Mouse (Mus musculus) urinary bladder, postnatal 4 days (tissue): ENCODE data around the gene Resp18.
A peak's percentile ranks its signal among the peaks of the same experiment; 100 is the strongest.
"Not testable (repeated sequence)": the region's sequence is repeated elsewhere in the genome, so short reads cannot be mapped to it uniquely, and the experiment has no call there.

Source experiments
- DNase-seq, 2 experiments: peaks; one replicate each; pipeline ENCODE4 v3.0.0; 2021 to 2022; ENCODE audit warnings: low spot score in 2 of 2

The Resp18 gene

DNA sequence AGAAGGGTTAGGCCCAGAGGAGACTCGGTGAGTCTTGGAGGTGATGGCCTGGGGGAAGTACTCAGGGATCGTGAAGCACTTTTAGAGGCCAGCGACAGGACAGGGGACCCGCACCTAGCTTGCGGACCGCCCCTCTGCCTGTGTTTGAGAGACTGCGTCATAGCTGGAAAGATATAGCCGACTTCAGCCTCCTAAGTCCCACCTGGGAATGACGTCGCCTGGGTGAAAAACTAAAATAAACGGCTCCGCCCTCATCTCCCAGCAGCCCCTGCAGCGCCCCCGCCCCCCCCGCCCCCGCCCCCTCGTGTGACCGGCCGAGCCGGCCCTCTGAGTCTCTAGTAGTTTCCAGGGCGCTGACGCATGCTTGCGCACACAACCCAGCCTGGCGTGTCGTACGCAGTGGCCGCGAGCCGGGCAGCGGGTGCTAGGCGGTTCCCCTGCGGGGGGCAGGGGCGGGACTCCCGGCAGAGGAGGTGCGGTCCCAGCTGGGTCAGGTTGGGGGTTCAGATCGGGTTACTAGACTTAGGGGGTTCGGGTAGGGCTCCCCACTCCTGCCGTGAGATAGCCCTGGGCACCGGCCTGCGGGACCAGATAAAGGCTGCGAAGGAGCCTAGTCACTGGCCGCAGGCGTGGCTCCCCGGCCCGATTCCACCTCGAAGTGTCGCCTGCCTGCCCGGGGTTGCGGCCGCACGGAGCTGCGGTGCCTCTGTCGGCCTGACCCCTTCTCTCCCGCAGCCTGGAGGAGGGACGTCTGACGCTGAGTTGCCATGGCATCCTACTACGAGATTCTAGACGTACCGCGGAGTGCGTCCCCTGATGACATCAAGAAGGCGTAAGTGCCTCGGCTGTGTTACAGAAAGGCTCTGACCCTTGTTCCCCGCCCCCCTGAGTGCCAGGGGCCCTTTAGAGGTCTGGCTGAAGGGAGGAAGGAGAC lies 41.8 kb downstream of the Resp18 start, which contains the start of gene Dnajb2:
Gene Dnajb2, plus strand, starts transcription at position 290 of the 934 bp plus-strand sequence.
- DNase-seq = peak; percentile 77

DNA sequence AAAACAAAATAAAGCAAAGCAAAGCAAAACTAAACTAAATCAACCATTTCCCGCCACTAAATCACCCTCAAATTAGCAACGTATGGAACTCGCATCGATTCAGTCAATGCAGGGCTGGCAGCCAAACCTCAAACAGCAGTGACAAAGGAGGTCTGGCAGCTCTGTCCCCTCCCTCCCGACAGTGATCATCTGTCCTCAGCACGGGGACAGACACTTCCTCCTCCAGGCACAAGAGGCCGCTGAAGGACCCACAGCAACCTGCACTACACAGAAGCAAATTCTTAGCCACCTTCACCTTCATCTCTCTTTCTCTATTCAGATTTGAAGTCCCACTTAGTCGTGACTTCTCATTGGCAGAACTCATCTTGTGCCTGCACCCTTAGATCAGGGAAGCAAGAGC lies 43.6 kb downstream of the Resp18 start:
- DNase-seq = no peak

DNA sequence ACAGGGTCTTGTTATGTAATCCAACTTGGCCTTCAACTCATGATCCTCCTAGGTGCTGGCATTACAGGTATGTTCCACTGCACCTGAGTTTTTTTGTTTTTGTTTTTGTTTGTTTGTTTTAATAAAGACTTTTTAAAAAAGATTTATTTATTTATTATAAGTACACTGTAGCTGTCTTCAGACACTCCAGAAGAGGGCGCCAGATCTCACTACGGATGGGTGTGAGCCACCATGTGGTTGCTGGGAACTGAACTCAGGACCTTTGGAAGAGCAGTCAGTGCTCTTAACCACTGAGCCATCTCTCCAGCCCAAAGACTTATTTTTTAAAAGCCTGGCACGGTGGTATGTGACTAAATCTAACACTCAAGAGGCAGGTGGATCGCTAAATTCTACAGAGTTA lies 45.7 kb downstream of the Resp18 start:
- DNase-seq = not testable (repeated sequence)

DNA sequence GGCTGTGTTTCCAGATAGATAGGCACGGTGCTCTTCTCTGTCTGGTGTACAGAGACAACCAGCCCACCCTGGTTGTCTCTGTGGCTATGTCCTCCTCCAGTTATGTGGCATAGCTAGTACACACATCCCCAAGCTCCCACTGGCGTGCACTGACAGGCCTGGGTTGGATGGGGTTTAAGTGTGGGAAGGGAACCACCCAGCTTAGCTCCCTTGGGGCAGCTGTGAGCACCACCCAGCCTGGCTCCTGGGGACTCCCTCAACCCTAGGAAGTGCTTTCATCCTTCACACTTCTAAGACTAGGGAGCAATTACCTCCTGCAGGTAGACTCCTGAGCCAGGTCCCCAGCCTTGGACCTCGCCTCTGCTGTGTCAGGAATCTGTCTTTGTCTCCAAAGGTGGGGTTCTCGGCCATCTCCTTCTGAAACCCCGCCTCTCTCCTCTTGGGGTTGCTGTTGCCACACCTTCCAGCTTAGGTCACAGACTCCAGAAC lies 46.5 kb downstream of the Resp18 start, which contains the start of gene A630095N17Rik:
Gene A630095N17Rik, minus strand, starts transcription at position 439 of the 489 bp plus-strand sequence.
- no peak for DNase-seq

DNA sequence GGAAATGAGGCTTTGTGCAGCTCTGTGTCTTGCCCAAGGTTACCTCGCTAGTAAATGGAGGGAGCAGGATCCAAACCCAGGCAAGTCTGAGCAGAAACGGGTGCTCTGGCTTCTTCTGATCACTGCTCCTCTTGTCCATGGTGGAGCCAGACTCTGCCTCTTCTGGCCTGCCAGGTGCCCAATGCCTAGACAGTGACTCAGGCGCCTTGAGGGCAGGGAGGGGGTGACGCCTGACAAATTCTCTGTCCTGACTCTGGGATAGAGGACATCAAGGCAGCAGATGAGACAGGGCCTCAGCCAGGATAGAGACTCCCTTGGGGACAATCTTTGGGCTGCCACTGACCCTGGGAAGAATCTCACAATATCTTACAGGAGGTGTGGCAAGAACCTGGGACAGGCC lies 47.0 kb downstream of the Resp18 start:
- no peak for DNase-seq

DNA sequence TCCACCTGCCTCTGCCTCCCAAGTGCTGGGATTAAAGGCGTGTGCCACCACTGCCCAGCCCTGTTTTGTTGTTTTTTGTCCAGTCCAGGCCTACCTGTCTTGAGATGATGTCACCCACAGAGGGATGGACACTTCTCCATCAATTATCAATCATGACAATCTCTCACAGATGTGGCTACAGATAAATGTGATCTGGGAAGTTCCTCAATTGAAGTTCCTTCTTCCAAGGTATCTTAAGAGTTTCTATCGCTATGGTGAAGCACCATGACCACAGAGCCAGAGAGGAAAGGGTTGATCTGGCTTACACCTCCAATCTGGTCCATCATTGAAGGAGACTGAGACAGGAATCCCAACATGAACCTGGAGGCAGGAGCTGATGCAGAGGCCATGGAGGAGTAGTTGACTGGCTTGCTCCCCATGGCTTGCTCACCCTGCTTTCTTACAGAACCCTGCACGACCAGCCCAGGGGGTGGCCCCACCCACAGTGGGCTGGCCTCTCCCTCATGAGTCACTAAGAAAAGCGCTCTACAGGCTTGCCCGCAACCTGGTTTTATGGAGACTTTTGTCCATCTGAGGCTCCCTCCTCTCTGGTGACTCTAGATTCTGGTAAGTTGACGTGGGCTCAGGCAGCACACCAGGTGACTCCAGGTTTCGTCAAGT lies 47.8 kb downstream of the Resp18 start:
- DNase-seq = no peak

DNA sequence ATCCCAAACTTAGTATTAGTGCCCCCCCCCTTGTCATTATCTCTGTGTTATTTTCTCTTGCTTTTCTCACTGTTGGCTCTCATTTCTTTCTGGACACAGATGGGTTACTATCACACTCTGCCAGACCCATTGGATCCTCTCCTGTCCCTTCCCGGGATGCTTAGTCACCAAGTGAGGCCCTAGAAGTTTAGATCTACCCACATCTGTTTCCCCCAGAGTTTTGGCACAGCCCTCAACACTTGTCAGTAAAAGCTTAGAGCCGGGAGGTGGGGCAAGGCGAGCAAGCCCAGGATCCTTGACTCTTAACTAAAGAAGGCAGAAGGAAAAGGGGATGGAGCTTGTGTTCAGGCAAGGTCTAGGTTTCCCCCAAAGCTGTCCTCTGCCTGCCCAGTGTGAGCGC lies 49.1 kb downstream of the Resp18 start:
- DNase-seq = no peak

DNA sequence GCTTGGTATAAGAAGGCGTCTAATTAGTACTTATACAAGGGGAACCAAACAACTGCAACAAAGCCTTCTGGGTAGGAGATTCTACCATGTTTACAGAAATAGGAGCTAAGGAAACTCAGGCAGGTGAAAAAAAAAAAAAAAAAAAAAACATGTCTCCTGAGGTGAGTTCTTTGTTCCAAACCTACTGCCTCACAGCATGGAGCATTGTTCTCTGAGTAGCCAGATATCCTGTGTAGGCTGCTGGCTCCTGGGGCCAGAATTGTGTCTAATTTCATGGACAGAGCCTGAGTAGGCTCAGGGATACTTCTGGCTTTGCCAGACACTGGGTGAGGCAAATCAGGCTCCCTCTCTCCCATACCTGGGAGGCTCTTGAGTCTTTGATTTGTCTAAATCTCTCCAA lies 50.6 kb downstream of the Resp18 start:
- DNase-seq = no peak

DNA sequence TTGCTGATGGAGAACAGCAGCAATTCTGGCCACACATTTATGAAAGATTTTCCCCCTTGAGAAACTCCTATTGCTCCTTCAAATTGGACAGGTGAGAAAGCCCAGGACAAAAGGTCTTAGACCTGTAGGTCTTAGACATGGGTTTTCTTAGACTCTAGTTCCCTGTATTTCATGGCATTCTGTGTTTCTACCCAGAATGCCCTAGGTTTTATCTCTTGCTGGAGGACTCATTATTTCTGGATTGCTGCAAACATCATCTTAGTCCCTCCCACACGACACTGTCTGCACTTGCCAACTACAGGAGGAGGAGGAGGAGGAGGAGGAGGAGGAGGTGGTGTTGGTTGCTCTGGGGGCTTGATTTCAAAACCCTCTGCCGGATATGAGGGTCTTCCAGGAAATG lies 52.1 kb downstream of the Resp18 start:
- DNase-seq = no peak

DNA sequence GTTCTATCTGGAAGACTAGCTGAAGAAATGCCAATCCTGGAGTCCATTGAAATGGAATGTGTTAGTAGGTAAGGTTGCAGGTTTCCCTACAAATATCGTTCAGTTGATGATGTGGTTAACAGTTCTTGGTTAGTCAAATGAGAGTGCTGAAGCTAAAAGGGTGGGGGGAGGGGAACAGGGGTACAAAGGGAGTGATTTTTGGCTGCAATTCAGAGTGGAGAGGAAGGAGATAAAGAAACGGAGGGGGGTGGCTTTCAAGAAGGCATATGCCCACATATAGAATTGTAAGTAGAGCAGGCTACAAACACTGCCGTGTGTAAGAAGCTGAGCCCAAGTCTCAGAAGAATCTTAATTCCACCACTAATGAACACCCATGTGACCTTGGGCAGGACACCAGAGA lies 52.7 kb downstream of the Resp18 start:
- no peak for DNase-seq

DNA sequence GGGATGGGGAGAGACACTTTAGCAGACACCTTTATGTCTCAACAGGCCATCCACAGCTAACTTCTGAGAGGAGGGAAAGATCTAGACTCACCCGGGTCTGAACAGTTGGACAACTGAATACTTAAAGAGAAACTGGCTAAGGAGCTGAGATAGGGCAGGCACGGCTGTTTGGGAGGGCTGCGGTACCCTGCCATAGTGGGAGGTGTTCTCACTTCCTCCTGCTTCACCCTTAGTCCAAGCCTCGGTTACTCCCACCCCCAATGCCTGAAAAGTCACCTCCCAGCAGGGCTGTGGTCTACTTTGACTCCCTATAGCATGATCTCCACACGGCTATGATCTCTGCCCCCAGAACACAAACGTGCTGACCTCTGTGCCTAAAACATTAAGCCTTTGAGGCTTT lies 54.7 kb downstream of the Resp18 start:
- DNase-seq = no peak

DNA sequence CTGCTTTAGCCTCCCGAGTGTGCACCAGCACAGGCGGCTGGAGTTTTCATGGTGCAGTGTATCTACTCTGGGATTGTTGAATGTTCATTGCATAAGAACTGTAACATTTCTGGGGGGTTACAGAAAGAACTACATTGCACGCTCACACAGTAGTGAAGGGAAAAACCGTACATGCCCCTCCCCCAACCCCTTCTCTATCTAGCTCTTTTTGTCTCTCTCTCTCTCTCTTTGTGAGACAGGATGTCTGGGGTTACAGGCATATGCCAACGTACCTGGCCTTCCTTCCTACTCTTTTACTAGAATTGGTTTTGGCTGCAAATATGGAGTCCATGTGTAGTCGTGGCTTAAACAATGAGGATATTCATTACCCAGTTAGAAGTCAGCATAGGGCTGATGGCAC lies 55.3 kb downstream of the Resp18 start:
- DNase-seq = no peak
